Comparison of ENCODE assay signal across 11 mouse cellular contexts in the genomic region with DNA sequence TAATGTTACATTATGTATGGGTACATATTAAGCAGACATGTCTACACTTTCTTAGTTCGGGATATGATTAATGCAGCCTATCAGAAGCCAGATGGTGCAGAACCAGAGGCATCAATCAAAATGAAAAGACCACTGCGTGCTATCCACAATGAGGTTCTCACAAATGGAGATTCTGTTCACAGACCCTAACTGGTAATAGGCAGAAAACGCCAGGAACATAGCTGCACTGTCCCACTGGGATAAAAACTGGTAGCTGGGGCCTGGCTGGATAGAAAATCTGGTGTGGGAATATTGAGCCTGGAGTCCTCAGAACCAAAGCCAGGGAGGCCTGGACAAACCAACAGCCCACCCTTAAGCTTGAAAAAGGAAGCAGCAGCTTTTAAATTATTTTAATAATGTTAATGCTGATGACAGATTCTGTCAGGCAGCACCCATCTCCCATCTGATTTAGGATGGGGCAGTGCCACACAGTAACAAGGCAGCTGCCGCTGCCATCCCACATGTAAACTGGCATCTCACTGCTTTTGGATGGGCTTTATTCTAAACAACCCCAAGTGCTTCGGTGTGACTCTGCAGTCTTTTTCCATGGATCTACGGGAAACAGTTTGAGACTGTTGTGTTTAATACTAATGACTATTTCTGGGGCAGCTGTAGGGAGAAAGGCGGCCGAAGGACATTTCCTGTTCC.
DNase-seq lines count a peak whose midpoint lies in the region; ATAC-seq and TF ChIP-seq lines count a peak whose summit lies in the region.
"Had no signal": no experiment of that assay in that cellular context is flagged by ENCODE, and none has a peak within 500 bp of the region (broad histone marks: within the 10 kb centered on the region; RNA-seq: fewer than 3 reads in every experiment).

No protein-coding gene starts in this region.

- H3K4me1 ChIP-seq in lung, embryonic 14.5 days (ENCODE audit: insufficient read depth): no peaks in the 10 kb centered on the region
- peaks cover 24% of the 10 kb centered on the region for H3K4me1 ChIP-seq in forebrain, embryonic 14.5 days (ENCODE audit: control insufficient read depth, insufficient read depth, low read length)
- peaks cover 38% of the 10 kb centered on the region for H3K4me1 ChIP-seq in limb, embryonic 13.5 days
- H3K4me1 ChIP-seq in stomach, embryonic 16.5 days (ENCODE audit: control insufficient read depth, insufficient read depth, low read length): peaks cover 8% of the 10 kb centered on the region

- H3K9me3 ChIP-seq in lung, embryonic 14.5 days (ENCODE audit: low read depth, low read length): no peaks in the 10 kb centered on the region
- no peaks in the 10 kb centered on the region for H3K9me3 ChIP-seq in forebrain, embryonic 14.5 days (replicated peaks; ENCODE audit: control insufficient read depth, low read length)
- no peaks in the 10 kb centered on the region for H3K9me3 ChIP-seq in limb, embryonic 13.5 days
- H3K9me3 ChIP-seq in stomach, embryonic 16.5 days (replicated peaks; ENCODE audit: control insufficient read depth, low read length): no peaks in the 10 kb centered on the region

- DNase-seq in lung, embryonic 14.5 days: peak; percentile 60
- no peak for DNase-seq in lung, postnatal 14 days
- DNase-seq in forebrain, embryonic 14.5 days (ENCODE audit: low spot score): peak; percentile 91
- DNase-seq in thymus, adult 18-20 months: no peak
- no peak for DNase-seq in adrenal gland, postnatal 14 days
- DNase-seq: cerebellum, adult 2 months; liver had no signal

- no peak overlapping the region for H3K4me3 ChIP-seq in lung, embryonic 14.5 days (ENCODE audit: low read depth, low read length)
- H3K4me3 ChIP-seq in forebrain, embryonic 14.5 days (ENCODE audit: low read depth, low read length): no peak overlapping the region
- H3K4me3 ChIP-seq in limb, embryonic 13.5 days: no peak overlapping the region
- H3K4me3 ChIP-seq in stomach, embryonic 16.5 days (replicated peaks; ENCODE audit: low read length): no peak overlapping the region
- H3K4me3 ChIP-seq: myocyte had no signal

- no peak for TF ChIP-seq CTCF in lung, embryonic 14.5 days (IDR thresholded peaks at IDR 0.05; ENCODE audit: low read depth)

- no peak for ATAC-seq in lung, embryonic 14.5 days (ENCODE audit: insufficient read depth)
- ATAC-seq in forebrain, embryonic 14.5 days: peak; percentile 94
- ATAC-seq in limb, embryonic 13.5 days (ENCODE audit: low FRiP score, low read depth): peak; percentile 69
- peak; percentile 21; the same call in 1 of the 2 replicates for ATAC-seq in stomach, embryonic 16.5 days (ENCODE audit: insufficient read depth, low FRiP score)
- ATAC-seq: Patski had no signal

- peak overlapping the region; percentile 42; the same call in 1 of the 2 replicates for H3K27ac ChIP-seq in lung, embryonic 14.5 days (ENCODE audit: low read depth)
- peak overlapping the region; percentile 83 for H3K27ac ChIP-seq in forebrain, embryonic 14.5 days (ENCODE audit: low read depth, low read length)
- H3K27ac ChIP-seq in limb, embryonic 13.5 days: peak overlapping the region; percentile 81
- H3K27ac ChIP-seq in stomach, embryonic 16.5 days (ENCODE audit: low read length): 0 out of 2 replicates have a peak overlapping the region, but pooled peaks have one; percentile 57

- no peaks in the 10 kb centered on the region for H3K27me3 ChIP-seq in lung, embryonic 14.5 days (ENCODE audit: insufficient read depth, low read length)
- H3K27me3 ChIP-seq in forebrain, embryonic 14.5 days (replicated peaks; ENCODE audit: control insufficient read depth, insufficient read depth, low read length): no peaks in the 10 kb centered on the region
- no peaks in the 10 kb centered on the region for H3K27me3 ChIP-seq in limb, embryonic 13.5 days
- H3K27me3 ChIP-seq in stomach, embryonic 16.5 days (ENCODE audit: control insufficient read depth, insufficient read depth, low read length): no peaks in the 10 kb centered on the region
- H3K27me3 ChIP-seq: Patski had no signal

- H3K9ac ChIP-seq in lung, embryonic 14.5 days: no peak overlapping the region
- H3K9ac ChIP-seq in forebrain, embryonic 14.5 days (ENCODE audit: low read length): no peak overlapping the region
- no peak overlapping the region for H3K9ac ChIP-seq in limb, embryonic 13.5 days
- no peak overlapping the region for H3K9ac ChIP-seq in stomach, embryonic 16.5 days (ENCODE audit: low read length)

- no peak overlapping the region for H3K4me2 ChIP-seq in lung, embryonic 14.5 days
- H3K4me2 ChIP-seq in forebrain, embryonic 14.5 days (ENCODE audit: low read length): no peak overlapping the region
- H3K4me2 ChIP-seq in limb, embryonic 13.5 days (replicated peaks): peak overlapping the region; percentile 35
- no peak overlapping the region for H3K4me2 ChIP-seq in stomach, embryonic 16.5 days (ENCODE audit: low read depth, low read length)

- 33% methylated on average over 8 of the region's 8 CpGs for WGBS in lung, embryonic 14.5 days
- WGBS in forebrain, embryonic 14.5 days: 15% methylated on average over 8 of the region's 8 CpGs
- WGBS in limb, embryonic 13.5 days: 11% methylated on average over 8 of the region's 8 CpGs
- 37% methylated on average over 8 of the region's 8 CpGs for whole genome bisulfite sequencing in stomach, embryonic 16.5 days

- no peaks in the 10 kb centered on the region for H3K36me3 ChIP-seq in lung, embryonic 14.5 days (ENCODE audit: insufficient read depth)
- no peaks in the 10 kb centered on the region for H3K36me3 ChIP-seq in forebrain, embryonic 14.5 days (ENCODE audit: control insufficient read depth, insufficient read depth, low read length)
- no peaks in the 10 kb centered on the region for H3K36me3 ChIP-seq in limb, embryonic 13.5 days
- no peaks in the 10 kb centered on the region for H3K36me3 ChIP-seq in stomach, embryonic 16.5 days (ENCODE audit: control insufficient read depth, insufficient read depth, low read length)

Comparison
In these comparisons a context has a peak if more than half of its experiments do, and no peak if none do; other contexts are left out.
1. DNase-seq: peak in lung, embryonic 14.5 days (single experiment) and forebrain, embryonic 14.5 days (single experiment); none in lung, postnatal 14 days (single experiment), thymus, adult 18-20 months (0 of 2) and adrenal gland, postnatal 14 days (single experiment).
2. Peak in every context shown above with its lines, with median percentiles within 50 percentile points of each other: H3K27ac ChIP-seq.